Mouse (Mus musculus) intestine, embryonic 15.5 days (tissue): ENCODE data around the gene Zfhx3. TPM values are rescaled to one million over a fixed set of nuclear protein-coding genes. Genes with fewer than 3 reads are reported as not detected.

Experiments used
- ATAC-seq: fragments of 200-750 bp; cut with Nextera tagmentation; 2 replicates; pipeline ENCODE4 v1.8.0; 2017; ENCODE audit warnings: moderate TSS enrichment, moderate library complexity
- H3K27ac ChIP-seq: fragments of 300-500 bp; sonication (generic); 2 replicates; pipeline ENCODE4 v1.5.1; 2015; ENCODE audit warnings: mild to moderate bottlenecking, inconsistent platforms
- H3K27me3 ChIP-seq: fragments of 300-500 bp; sonication (generic); replicated peaks from 2 replicates; pipeline ENCODE4 v1.6.1; 2015; ENCODE audit warnings: inconsistent platforms
- H3K36me3 ChIP-seq: fragments of 300-500 bp; sonication (generic); 2 replicates; pipeline ENCODE4 v1.6.1; 2015; ENCODE audit warnings: inconsistent platforms
- H3K4me1 ChIP-seq: fragments of 300-500 bp; sonication (generic); replicated peaks from 2 replicates; pipeline ENCODE4 v1.6.1; 2015; ENCODE audit warnings: inconsistent platforms
- H3K4me2 ChIP-seq: fragments of 300-500 bp; sonication (generic); replicated peaks from 2 replicates; pipeline ENCODE4 v1.6.1; 2015; ENCODE audit warnings: mild to moderate bottlenecking, inconsistent platforms
- H3K4me3 ChIP-seq: fragments of 300-500 bp; sonication (generic); replicated peaks from 2 replicates; pipeline ENCODE4 v1.5.1; 2015; ENCODE audit warnings: inconsistent platforms
- H3K9ac ChIP-seq: fragments of 300-500 bp; sonication (generic); 2 replicates; pipeline ENCODE4 v1.6.1; 2015; ENCODE audit warnings: inconsistent platforms
- H3K9me3 ChIP-seq: fragments of 300-500 bp; sonication (generic); 2 replicates; pipeline ENCODE4 v1.6.1; 2016; ENCODE audit warnings: inconsistent platforms
- WGBS: fragments of 180-500 bp; shearing (Covaris S2); methylation state at CpG from one replicate; pipeline ENCODE4 v1.1.7; 2015; 5-methylcytosine and 5-hydroxymethylcytosine counted together
- polyA plus RNA-seq: library from polyadenylated mRNA; unstranded; fragments of >200 nt; fragmentation: Nextera tagmentation; extraction: Ambion mirVana; gene quantifications from 2 replicates; pipeline ENCODE4 v1.2.1, GENCODE M21; 2015

The Zfhx3 gene
- polyA plus RNA-seq, 1 experiment from 2014 or later = 11.5 TPM

DNA sequence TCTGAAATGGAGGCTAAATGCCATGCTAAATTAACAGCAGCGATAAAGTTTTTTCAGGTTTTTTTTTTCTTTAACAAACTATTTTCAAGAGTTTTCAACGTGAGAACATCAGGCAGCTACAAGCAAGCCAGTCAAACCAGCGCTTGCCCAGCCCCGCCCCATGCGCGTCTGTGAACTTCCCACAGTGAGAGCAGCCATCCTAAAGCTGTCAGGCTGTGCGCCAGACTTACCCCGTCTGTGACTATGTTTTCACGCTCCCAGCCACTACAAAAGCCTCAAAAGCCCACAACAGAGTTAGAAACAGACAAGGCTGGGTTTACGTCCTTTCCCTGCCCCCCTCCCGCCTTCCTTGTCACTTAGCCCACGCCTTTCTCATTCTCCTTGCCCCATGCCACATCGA is 989.4 kb downstream of the Zfhx3 start:
- no peak for ATAC-seq
- no peak overlapping the region for H3K9ac ChIP-seq
- no peak overlapping the region for H3K4me3 ChIP-seq
- 52% methylated on average over 13 of the region's 13 CpGs for whole genome bisulfite sequencing
- no peaks in the 10 kb centered on the region for H3K27me3 ChIP-seq
- H3K4me2 ChIP-seq = no peak overlapping the region
- H3K9me3 ChIP-seq = no peaks in the 10 kb centered on the region
- H3K4me1 ChIP-seq = peaks cover 12% of the 10 kb centered on the region; the same call in 1 of the 2 replicates
- H3K27ac ChIP-seq = no peak overlapping the region
- H3K36me3 ChIP-seq = peaks cover 9% of the 10 kb centered on the region; the same call in 1 of the 2 replicates

DNA sequence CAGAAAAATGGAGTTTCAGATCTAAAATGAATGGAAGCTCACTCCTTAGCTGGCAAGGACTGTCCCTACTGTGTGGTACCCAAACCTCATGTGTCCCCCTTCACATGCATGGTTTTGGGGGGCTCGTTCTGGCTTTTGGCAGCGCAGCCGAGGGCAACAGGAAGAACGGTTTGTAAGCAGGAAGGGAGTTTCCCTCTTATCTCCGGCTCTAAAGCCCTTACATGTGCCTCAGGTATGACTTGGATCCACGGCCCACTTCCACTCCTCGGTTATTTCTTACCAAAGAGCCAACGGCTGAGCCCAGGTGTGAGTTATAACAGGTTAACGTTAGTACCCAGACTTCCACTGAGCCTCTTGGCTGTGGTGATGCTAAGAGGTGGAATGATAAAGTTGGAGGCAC is 990.3 kb downstream of the Zfhx3 start:
- 84% methylated on average over 9 of the region's 9 CpGs for WGBS
- Histone ChIP-seq H3K27me3 (no peaks in the 10 kb centered on the region), H3K4me2 (no peak overlapping the region), H3K4me3 (no peak overlapping the region), H3K4me1 (peaks cover 12% of the 10 kb centered on the region; the same call in 1 of the 2 replicates), H3K9me3 (no peaks in the 10 kb centered on the region), H3K36me3 (peaks cover 9% of the 10 kb centered on the region; the same call in 1 of the 2 replicates), H3K27ac (no peak overlapping the region), H3K9ac (no peak overlapping the region)
- ATAC-seq = no peak

DNA sequence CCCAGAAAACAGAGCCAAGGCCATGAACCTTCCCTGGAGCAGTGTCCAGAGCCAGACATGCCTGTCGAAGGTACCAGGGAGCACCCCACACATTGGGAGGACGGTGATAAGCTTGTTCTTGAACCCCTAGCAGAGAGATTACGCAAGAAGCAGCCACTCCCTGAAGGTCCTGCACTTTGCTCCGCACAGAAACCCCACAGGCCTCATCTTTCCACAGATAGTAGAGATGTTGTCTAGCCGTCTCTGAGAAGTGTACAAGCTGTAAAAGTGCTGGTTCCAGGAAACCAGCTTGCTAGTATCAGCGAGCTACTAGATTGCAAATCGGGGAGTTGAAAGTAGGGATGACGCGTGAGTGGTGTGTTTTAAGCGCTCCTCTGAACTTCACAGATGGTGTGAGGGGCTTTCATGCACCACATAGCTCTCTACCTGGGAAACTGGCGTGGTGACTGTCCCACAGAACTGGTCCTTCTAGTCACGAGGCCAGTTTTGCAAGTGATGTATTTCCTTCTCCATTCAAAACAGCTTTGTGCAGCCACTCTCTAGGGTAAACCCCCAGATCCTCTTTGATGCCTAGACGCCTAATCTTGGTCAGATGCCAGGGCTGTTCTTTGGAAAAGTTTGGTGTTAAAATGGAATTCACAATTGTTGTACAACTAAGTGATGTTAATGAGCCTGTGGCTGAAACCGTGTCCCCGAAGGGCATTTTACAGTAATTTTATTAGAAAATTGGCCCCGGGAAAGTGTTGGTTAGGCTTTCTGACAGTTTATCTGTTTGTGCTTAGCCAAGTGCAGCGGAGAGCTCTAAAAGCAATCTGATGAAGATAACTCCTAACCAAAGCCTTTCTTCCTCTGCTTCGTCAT is 993.6 kb downstream of the Zfhx3 start:
- 0 out of 2 replicates have a peak, but pooled peaks cover 8% of the 10 kb centered on the region for H3K4me1 ChIP-seq
- H3K27ac ChIP-seq = no peak overlapping the region
- ATAC-seq = peak; percentile 86
- H3K9ac ChIP-seq = no peak overlapping the region
- no peak overlapping the region for H3K4me3 ChIP-seq
- no peaks in the 10 kb centered on the region for H3K27me3 ChIP-seq
- 72% methylated on average over 18 of the region's 18 CpGs for WGBS
- H3K4me2 ChIP-seq = no peak overlapping the region
- H3K36me3 ChIP-seq = peaks cover 9% of the 10 kb centered on the region; the same call in 1 of the 2 replicates
- H3K9me3 ChIP-seq = no peaks in the 10 kb centered on the region

DNA sequence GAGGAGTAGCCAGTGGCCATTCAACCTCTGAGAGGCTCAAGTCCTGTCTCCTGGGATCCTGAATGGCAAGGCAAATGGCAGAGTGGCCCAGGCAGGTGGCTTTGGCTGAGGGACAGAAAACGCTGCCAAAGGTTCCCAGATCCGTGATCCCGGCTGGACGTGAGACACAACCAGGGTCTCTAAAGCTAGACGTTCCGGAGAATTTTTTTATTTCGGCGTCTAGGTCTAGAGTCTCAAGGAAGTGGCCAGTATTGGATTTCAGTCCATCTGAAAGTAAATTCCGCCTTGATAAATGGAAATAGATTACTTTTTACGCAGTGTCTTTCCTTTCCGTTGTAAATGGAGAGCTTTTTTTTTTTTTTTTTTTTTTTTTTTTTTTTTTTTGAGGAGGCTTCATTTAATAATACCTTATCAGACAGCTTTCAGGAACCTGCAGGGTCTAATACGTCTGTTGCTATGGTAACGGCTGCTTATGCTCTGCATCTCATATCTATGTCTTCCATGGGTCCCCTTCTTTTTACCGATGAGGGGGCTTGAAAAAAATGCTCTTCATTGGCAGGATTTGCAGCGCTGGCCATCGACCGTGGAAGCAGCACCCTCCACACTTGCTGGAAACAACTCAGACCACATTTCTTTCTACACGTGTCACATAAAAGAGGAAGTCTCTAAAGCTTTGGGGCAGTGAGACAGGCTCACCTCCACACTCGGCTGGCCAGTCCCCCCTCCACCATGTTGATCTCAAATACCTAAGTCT is 994.4 kb downstream of the Zfhx3 start:
- H3K4me3 ChIP-seq = no peak overlapping the region
- WGBS = 81% methylated on average over 19 of the region's 19 CpGs
- no peak for ATAC-seq
- no peaks in the 10 kb centered on the region for H3K9me3 ChIP-seq
- H3K9ac ChIP-seq = no peak overlapping the region
- no peaks in the 10 kb centered on the region for H3K27me3 ChIP-seq
- H3K4me1 ChIP-seq = 0 out of 2 replicates have a peak, but pooled peaks cover 7% of the 10 kb centered on the region
- peaks cover 9% of the 10 kb centered on the region; the same call in 1 of the 2 replicates for H3K36me3 ChIP-seq
- no peak overlapping the region for H3K27ac ChIP-seq
- H3K4me2 ChIP-seq = no peak overlapping the region

DNA sequence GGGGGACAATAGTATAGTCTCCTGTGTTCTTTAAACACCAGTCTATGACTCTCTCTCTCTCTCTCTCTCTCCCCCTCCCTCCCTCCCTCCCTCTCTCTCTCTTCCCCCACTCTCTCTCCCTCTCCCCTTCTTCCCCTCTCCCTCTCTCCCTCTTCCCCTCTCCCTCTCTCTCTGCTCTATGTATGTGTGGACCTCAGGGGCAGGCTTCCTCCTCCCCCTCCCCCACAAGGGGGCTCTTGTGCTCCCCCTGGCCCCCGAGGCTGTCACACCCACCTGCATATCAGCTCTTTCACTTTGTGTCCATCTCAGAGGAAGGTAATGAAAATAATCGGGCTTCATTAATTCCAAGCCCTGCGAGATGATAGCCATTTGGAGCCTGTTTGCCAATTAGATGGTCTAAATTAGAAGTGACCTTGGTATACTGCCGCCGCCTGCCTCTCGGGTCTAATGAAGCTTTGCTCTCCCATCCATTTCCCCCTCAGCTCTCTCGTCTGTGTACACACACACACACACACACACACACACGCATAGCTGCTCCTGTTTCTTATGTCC is 995.5 kb downstream of the Zfhx3 start:
- Histone ChIP-seq H3K27ac (no peak overlapping the region), H3K4me2 (no peak overlapping the region), H3K4me3 (no peak overlapping the region), H3K9ac (no peak overlapping the region), H3K27me3 (no peaks in the 10 kb centered on the region), H3K36me3 (peaks cover 9% of the 10 kb centered on the region; the same call in 1 of the 2 replicates), H3K4me1 (0 out of 2 replicates have a peak, but pooled peaks cover 6% of the 10 kb centered on the region), H3K9me3 (no peaks in the 10 kb centered on the region)
- ATAC-seq = no peak
- 81% methylated on average over 8 of the region's 8 CpGs for WGBS

DNA sequence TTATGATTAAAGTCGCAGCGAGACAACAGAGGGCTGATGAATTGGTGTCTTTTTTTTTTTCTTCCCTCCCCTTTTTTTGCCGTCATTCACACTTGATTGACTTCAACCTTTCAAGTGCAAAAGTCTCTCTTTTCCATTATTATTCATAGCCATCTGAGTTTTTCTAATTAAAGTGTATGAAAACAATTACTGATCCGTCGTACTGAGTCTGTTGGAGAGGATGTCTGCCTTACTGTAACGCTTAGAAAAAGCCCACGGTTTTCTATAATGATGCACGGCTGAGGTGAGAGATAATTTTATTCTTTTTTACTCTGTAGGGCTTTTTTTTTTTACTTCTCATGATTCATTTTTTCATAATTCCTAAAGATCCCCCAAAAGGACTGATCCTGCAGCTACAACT is 1000.2 kb downstream of the Zfhx3 start:
- H3K36me3 ChIP-seq = peaks cover 23% of the 10 kb centered on the region
- no peak overlapping the region for H3K4me2 ChIP-seq
- no peak overlapping the region for H3K4me3 ChIP-seq
- no peaks in the 10 kb centered on the region for H3K4me1 ChIP-seq
- H3K9me3 ChIP-seq = no peaks in the 10 kb centered on the region
- H3K27ac ChIP-seq = no peak overlapping the region
- H3K9ac ChIP-seq = no peak overlapping the region
- 88% methylated on average over 8 of the region's 8 CpGs for WGBS
- no peaks in the 10 kb centered on the region for H3K27me3 ChIP-seq
- ATAC-seq = no peak

DNA sequence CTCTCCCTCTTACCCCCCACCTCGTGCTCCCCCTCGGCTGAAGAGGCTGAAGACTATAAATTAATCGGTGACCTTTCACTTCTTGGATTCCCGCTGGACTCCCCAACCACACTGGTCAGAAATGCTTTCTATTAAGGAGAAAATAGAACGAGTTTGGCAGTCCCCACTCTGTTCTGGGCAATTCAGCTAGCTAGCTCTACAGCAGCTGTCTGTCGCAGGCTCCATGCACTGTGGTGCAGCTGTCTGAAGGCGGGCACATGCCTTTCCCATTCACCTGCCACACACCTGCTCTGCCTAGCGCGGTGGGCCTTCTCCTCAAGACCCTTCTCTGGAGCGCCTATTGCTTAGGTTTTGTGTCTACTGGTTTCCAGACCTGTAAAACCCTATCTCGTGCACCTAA is 1000.7 kb downstream of the Zfhx3 start:
- Histone ChIP-seq H3K27me3 (no peaks in the 10 kb centered on the region), H3K4me2 (no peak overlapping the region), H3K27ac (no peak overlapping the region), H3K4me3 (no peak overlapping the region), H3K9me3 (no peaks in the 10 kb centered on the region), H3K9ac (no peak overlapping the region), H3K4me1 (no peaks in the 10 kb centered on the region), H3K36me3 (peaks cover 28% of the 10 kb centered on the region)
- ATAC-seq = no peak
- 84% methylated on average over 11 of the region's 11 CpGs for WGBS

DNA sequence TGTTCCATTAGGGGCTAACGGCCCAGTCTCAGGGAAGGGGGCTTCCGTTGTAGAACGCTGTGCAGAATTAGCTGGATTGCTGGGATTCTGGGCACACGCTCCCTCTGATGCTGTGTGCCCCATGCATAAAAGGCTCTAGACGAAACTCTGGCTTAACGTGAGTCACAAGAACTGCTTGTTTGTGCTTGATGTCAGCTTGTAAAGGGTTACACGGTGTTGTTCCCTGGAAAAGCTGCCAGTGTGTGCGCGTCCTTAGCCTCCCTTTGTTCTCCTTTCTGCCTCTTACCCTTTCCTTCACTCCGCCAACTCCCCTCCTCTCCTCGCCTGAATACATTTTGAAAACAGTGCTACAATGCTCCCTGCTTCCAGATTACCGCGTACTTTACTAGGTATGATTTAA is 1001.9 kb downstream of the Zfhx3 start:
- no peak overlapping the region for H3K4me2 ChIP-seq
- no peaks in the 10 kb centered on the region for H3K9me3 ChIP-seq
- H3K9ac ChIP-seq = no peak overlapping the region
- no peaks in the 10 kb centered on the region for H3K27me3 ChIP-seq
- no peak for ATAC-seq
- no peak overlapping the region for H3K4me3 ChIP-seq
- H3K27ac ChIP-seq = no peak overlapping the region
- WGBS = 87% methylated on average over 13 of the region's 13 CpGs
- H3K36me3 ChIP-seq = peaks cover 40% of the 10 kb centered on the region
- H3K4me1 ChIP-seq = no peaks in the 10 kb centered on the region

DNA sequence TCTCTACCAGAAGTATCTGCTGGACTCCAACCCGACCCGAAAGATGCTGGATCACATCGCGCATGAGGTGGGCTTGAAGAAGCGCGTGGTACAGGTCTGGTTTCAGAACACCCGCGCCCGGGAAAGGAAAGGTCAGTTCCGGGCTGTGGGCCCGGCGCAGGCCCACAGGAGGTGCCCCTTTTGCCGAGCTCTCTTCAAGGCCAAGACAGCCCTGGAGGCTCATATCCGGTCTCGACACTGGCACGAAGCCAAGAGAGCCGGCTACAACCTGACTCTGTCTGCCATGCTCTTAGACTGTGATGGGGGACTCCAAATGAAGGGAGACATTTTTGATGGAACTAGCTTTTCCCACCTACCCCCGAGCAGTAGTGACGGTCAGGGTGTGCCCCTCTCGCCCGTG is 1007.9 kb downstream of the Zfhx3 start:
- Histone ChIP-seq H3K9ac (no peak overlapping the region), H3K4me1 (no peaks in the 10 kb centered on the region), H3K4me3 (no peak overlapping the region), H3K36me3 (peaks cover 78% of the 10 kb centered on the region), H3K27ac (no peak overlapping the region), H3K9me3 (peaks cover 12% of the 10 kb centered on the region; the same call in 1 of the 2 replicates), H3K4me2 (no peak overlapping the region), H3K27me3 (no peaks in the 10 kb centered on the region)
- ATAC-seq = no peak
- WGBS = 97% methylated on average over 21 of the region's 21 CpGs

DNA sequence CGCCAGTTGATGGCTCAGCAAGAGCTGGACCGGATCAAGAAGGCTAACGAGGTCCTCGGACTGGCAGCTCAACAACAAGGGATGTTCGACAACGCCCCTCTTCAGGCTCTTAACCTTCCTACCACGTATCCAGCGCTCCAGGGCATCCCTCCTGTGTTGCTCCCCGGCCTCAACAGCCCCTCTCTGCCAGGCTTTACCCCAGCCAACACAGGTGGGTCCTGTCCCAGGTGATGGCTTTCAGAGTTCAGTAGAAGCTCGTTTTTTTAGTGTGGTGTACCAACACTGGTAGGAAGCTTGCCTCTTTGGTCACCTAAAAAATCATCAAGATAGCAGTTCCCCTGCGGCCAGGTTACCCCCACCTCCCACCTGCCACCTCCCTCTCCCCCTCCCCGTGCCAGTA is 1009.1 kb downstream of the Zfhx3 start:
- ATAC-seq = no peak
- no peaks in the 10 kb centered on the region for H3K27me3 ChIP-seq
- 91% methylated on average over 12 of the region's 12 CpGs for WGBS
- H3K9ac ChIP-seq = no peak overlapping the region
- peaks cover 82% of the 10 kb centered on the region for H3K36me3 ChIP-seq
- H3K4me1 ChIP-seq = no peaks in the 10 kb centered on the region
- H3K4me2 ChIP-seq = no peak overlapping the region
- no peak overlapping the region for H3K27ac ChIP-seq
- H3K9me3 ChIP-seq = peaks cover 12% of the 10 kb centered on the region; the same call in 1 of the 2 replicates
- no peak overlapping the region for H3K4me3 ChIP-seq

DNA sequence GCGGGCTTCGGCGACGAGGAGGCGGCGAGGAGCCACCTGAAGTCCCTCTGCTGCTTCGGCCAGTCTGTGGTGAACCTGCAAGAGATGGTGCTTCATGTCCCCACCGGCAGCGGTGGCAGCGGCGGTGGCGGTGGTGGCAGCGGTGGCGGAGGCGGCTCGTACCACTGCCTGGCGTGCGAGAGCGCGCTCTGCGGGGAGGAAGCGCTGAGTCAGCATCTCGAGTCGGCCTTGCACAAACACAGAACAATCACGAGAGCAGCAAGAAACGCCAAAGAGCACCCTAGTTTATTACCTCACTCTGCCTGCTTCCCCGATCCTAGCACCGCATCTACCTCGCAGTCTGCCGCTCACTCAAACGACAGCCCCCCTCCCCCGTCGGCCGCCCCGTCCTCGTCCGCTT is 1014.0 kb downstream of the Zfhx3 start:
- no peak for ATAC-seq
- no peaks in the 10 kb centered on the region for H3K27me3 ChIP-seq
- no peak overlapping the region for H3K4me3 ChIP-seq
- no peak overlapping the region for H3K27ac ChIP-seq
- 73% methylated on average over 37 of the region's 37 CpGs for WGBS
- H3K36me3 ChIP-seq = peaks cover 36% of the 10 kb centered on the region
- no peaks in the 10 kb centered on the region for H3K4me1 ChIP-seq
- no peak overlapping the region for H3K9ac ChIP-seq
- no peak overlapping the region for H3K4me2 ChIP-seq
- no peaks in the 10 kb centered on the region for H3K9me3 ChIP-seq

DNA sequence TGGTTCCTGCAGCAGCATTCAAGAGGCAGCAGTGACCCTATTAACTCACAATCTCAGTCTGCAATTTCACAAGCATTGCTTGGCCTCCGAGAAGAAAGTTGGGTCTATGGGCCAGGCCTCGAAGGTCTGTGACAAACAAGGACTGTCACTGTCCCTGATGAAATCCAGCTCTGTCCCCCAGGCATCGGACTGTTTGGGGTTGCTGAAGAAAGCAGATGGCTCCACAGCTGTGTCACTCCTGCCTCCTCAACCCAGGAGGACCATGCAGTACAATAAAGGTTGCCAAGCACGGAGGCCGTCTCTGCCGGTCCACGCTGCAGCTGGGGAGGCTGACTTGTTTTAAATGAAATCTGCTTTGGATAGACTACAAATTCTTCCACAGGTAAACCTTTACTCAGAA is 1020.1 kb downstream of the Zfhx3 start:
- Histone ChIP-seq H3K4me3 (no peak overlapping the region), H3K9ac (no peak overlapping the region), H3K27me3 (no peaks in the 10 kb centered on the region), H3K4me2 (no peak overlapping the region), H3K27ac (no peak overlapping the region), H3K9me3 (no peaks in the 10 kb centered on the region), H3K36me3 (no peaks in the 10 kb centered on the region), H3K4me1 (no peaks in the 10 kb centered on the region)
- ATAC-seq = no peak
- 60% methylated on average over 7 of the region's 7 CpGs for WGBS
